In genomic region chr8:94812645-94813098, GRCm38 (mm10) we compare ENCODE assay signal across 7 mouse cellular contexts. TPM values are rescaled to one million over a fixed set of nuclear protein-coding genes. Genes with fewer than 3 reads are reported as not detected.
DNase-seq lines count a peak whose midpoint lies in the region; ATAC-seq lines count a peak whose summit lies in the region.

No protein-coding gene starts in this region.

- H3K9me3 ChIP-seq in intestine, embryonic 15.5 days, result no peaks in the 10 kb centered on the region

- WGBS in intestine, embryonic 15.5 days, result 29% methylated on average over 6 of the region's 6 CpGs

- 0 out of 2 replicates have a peak overlapping the region, but pooled peaks have one; percentile 26 for H3K4me2 ChIP-seq in intestine, embryonic 15.5 days (replicated peaks)

- no peak overlapping the region; the same call in 1 of the 2 replicates for H3K4me3 ChIP-seq in intestine, embryonic 15.5 days (replicated peaks)

- DNase-seq in adrenal gland, adult 8-10 months, result peak; percentile 67
- DNase-seq in embryo, embryonic 11.5 days (ENCODE audit: low read depth, low spot score), result peak; percentile 85
- DNase-seq in gastrocnemius, postnatal 4 days (ENCODE audit: low spot score in 2 of 2), result peak; percentile 59 to 78
- peak; percentile 78 to 90 for DNase-seq in left cerebral cortex, postnatal 10 days (ENCODE audit: extremely low spot score in 1 of 2, low spot score in 2 of 2)
- DNase-seq in right cerebral cortex, postnatal 36 days (ENCODE audit: low spot score in 2 of 2), result peak; percentile 83 to 86

- H3K36me3 ChIP-seq in intestine, embryonic 15.5 days, result no peaks in the 10 kb centered on the region

- H3K4me1 ChIP-seq in intestine, embryonic 15.5 days (replicated peaks), result no peaks in the 10 kb centered on the region

- no peak overlapping the region for H3K27ac ChIP-seq in intestine, embryonic 15.5 days

- intact Hi-C loops in left cerebral cortex, postnatal 10 days (cut with DNase I), result loop anchor here (1.0 to 10.0 kb wide), 3 partner anchors 40 to 218 kb away; partner anchors contain the start of gene Cx3cl1

- no peaks in the 10 kb centered on the region for H3K27me3 ChIP-seq in intestine, embryonic 15.5 days (replicated peaks)

- no peak overlapping the region for H3K9ac ChIP-seq in intestine, embryonic 15.5 days

- ATAC-seq in intestine, embryonic 15.5 days, result peak; percentile 83
- peak; percentile 31 for ATAC-seq in megakaryocyte-erythroid progenitor cell, adult 5-6 weeks (replicated peaks; ENCODE audit: low FRiP score, low TSS enrichment, poor library complexity, severe bottlenecking)

RNA-seq across cellular contexts. Expression of gene Ccl17, which starts 2.4 kb away (rescaled TPM):
- 1 to 10 TPM in 3 of 4 experiments, under 1 TPM in 1; 0.55 to 4.4 (median 1.7) TPM for total RNA-seq in adrenal gland, adult 8-10 months (2022)
- not detected for total RNA-seq in gastrocnemius, postnatal 4 days (2021)
- polyA plus RNA-seq in intestine, embryonic 15.5 days (2015; fragmentation: Nextera tagmentation; extraction: Ambion mirVana), result not detected in 2 replicates
- 10 to 100 TPM; 10.8 to 12.3 TPM for total RNA-seq in left cerebral cortex, postnatal 10 days (2021)
- 1.6 and 2.0 TPM in 2 replicates for total RNA-seq in megakaryocyte-erythroid progenitor cell, adult 5-6 weeks (2014; fragmentation: Nextera tagmentation)
- 5.6 and 6.0 TPM in 2 replicates for total RNA-seq in megakaryocyte-erythroid progenitor cell, adult 5-6 weeks (2017)

RNA-seq across cellular contexts. Expression of gene Coq9, which starts 25.4 kb away (rescaled TPM):
- total RNA-seq in adrenal gland, adult 8-10 months (2022), result 100 to 1,000 TPM; 145 to 165 (median 158) TPM
- 100 to 1,000 TPM; 179 to 186 TPM for total RNA-seq in gastrocnemius, postnatal 4 days (2021)
- polyA plus RNA-seq in intestine, embryonic 15.5 days (2015; fragmentation: Nextera tagmentation; extraction: Ambion mirVana), result 97.5 and 110 TPM in 2 replicates
- 10 to 100 TPM; 58.7 to 62.1 TPM for total RNA-seq in left cerebral cortex, postnatal 10 days (2021)
- 64.1 and 92.7 TPM in 2 replicates for total RNA-seq in megakaryocyte-erythroid progenitor cell, adult 5-6 weeks (2014; fragmentation: Nextera tagmentation)
- 46.0 and 49.4 TPM in 2 replicates for total RNA-seq in megakaryocyte-erythroid progenitor cell, adult 5-6 weeks (2017)

RNA-seq across cellular contexts. Expression of gene Ciapin1, which starts 25.5 kb away (rescaled TPM):
- 10 to 100 TPM; 67.0 to 99.3 (median 78.5) TPM for total RNA-seq in adrenal gland, adult 8-10 months (2022)
- 10 to 100 TPM; 39.0 to 41.3 TPM for total RNA-seq in gastrocnemius, postnatal 4 days (2021)
- polyA plus RNA-seq in intestine, embryonic 15.5 days (2015; fragmentation: Nextera tagmentation; extraction: Ambion mirVana), result 89.8 and 94.6 TPM in 2 replicates
- total RNA-seq in left cerebral cortex, postnatal 10 days (2021), result 10 to 100 TPM; 75.8 to 82.3 TPM
- total RNA-seq in megakaryocyte-erythroid progenitor cell, adult 5-6 weeks (2014; fragmentation: Nextera tagmentation), result 52.3 and 71.1 TPM in 2 replicates
- total RNA-seq in megakaryocyte-erythroid progenitor cell, adult 5-6 weeks (2017), result 31.6 and 38.2 TPM in 2 replicates

RNA-seq across cellular contexts. Expression of gene Cx3cl1, which starts 40.9 kb away (rescaled TPM):
- 10 to 100 TPM; 27.2 to 62.7 (median 45.0) TPM for total RNA-seq in adrenal gland, adult 8-10 months (2022)
- 1 to 10 TPM; 2.1 to 2.3 TPM for total RNA-seq in gastrocnemius, postnatal 4 days (2021)
- 23.0 and 24.3 TPM in 2 replicates for polyA plus RNA-seq in intestine, embryonic 15.5 days (2015; fragmentation: Nextera tagmentation; extraction: Ambion mirVana)
- total RNA-seq in left cerebral cortex, postnatal 10 days (2021), result 100 to 1,000 TPM; 417 to 438 TPM
- total RNA-seq in megakaryocyte-erythroid progenitor cell, adult 5-6 weeks (2014; fragmentation: Nextera tagmentation), result 0.35 TPM in 1 of 2 replicates, not detected in the other
- total RNA-seq in megakaryocyte-erythroid progenitor cell, adult 5-6 weeks (2017), result not detected in 2 replicates

RNA-seq across cellular contexts. Expression of gene Polr2c, which starts 44.6 kb away (rescaled TPM):
- total RNA-seq in adrenal gland, adult 8-10 months (2022), result 10 to 100 TPM; 55.9 to 91.6 (median 71.1) TPM
- 10 to 100 TPM; 48.8 to 54.0 TPM for total RNA-seq in gastrocnemius, postnatal 4 days (2021)
- polyA plus RNA-seq in intestine, embryonic 15.5 days (2015; fragmentation: Nextera tagmentation; extraction: Ambion mirVana), result 126 and 134 TPM in 2 replicates
- total RNA-seq in left cerebral cortex, postnatal 10 days (2021), result 10 to 100 TPM; 50.9 to 55.1 TPM
- 62.4 and 91.6 TPM in 2 replicates for total RNA-seq in megakaryocyte-erythroid progenitor cell, adult 5-6 weeks (2014; fragmentation: Nextera tagmentation)
- 49.2 and 93.1 TPM in 2 replicates for total RNA-seq in megakaryocyte-erythroid progenitor cell, adult 5-6 weeks (2017)
